Mouse (Mus musculus) ES-Bruce4 (cell line): Measurements from ENCODE around the gene Gm11627. TPM values are rescaled to one million over a fixed set of nuclear protein-coding genes. Genes with fewer than 3 reads are reported as not detected.
A peak's percentile ranks its signal among the peaks of the same experiment; 100 is the strongest.
"Not testable (repeated sequence)": the region's sequence is repeated elsewhere in the genome, so short reads cannot be mapped to it uniquely, and the experiment has no call there.

Experiments used
- H3K27ac ChIP-seq: 2 replicates; pipeline ENCODE4 v1.5.1; 2012; ENCODE audit warnings: low read length, inconsistent platforms; ENCODE audit not compliant: insufficient read depth
- H3K27me3 ChIP-seq: 2 replicates; pipeline ENCODE4 v1.6.1; 2012; ENCODE audit warnings: mild to moderate bottlenecking, low read length, inconsistent platforms; ENCODE audit not compliant: control insufficient read depth, poor library complexity, insufficient read depth, severe bottlenecking
- H3K36me3 ChIP-seq: 2 replicates; pipeline ENCODE4 v1.6.1; 2012; ENCODE audit warnings: inconsistent platforms, mild to moderate bottlenecking, low read length, moderate library complexity; ENCODE audit not compliant: control insufficient read depth, poor library complexity, insufficient read depth, severe bottlenecking
- H3K4me1 ChIP-seq: one replicate; pipeline ENCODE4 v1.8.1; 2011; ENCODE audit warnings: low read length; ENCODE audit not compliant: control insufficient read depth, insufficient read depth
- H3K4me3 ChIP-seq: 2 replicates; pipeline ENCODE4 v1.5.1; 2011; ENCODE audit warnings: low read depth, mild to moderate bottlenecking, low read length
- H3K9ac ChIP-seq: 2 replicates; pipeline ENCODE4 v1.6.1; 2012; ENCODE audit warnings: low read depth, mild to moderate bottlenecking, inconsistent platforms; ENCODE audit not compliant: poor library complexity, severe bottlenecking
- H3K9me3 ChIP-seq: replicated peaks from 2 replicates; pipeline ENCODE4 v1.6.1; 2012; ENCODE audit warnings: mild to moderate bottlenecking, low read length, inconsistent platforms; ENCODE audit not compliant: control insufficient read depth, poor library complexity, insufficient read depth, severe bottlenecking
- CTCF ChIP-seq: IDR thresholded peaks from one replicate; pipeline ENCODE4 v1.8.1; 2011; ENCODE audit warnings: low read depth, low read length
- EP300 ChIP-seq: IDR thresholded peaks from 2 replicates; pipeline ENCODE4 v1.6.1; 2011; ENCODE audit warnings: low read depth, low read length; ENCODE audit not compliant: insufficient read depth
- POLR2A ChIP-seq: IDR thresholded peaks from one replicate; pipeline ENCODE4 v1.8.1; 2011; ENCODE audit warnings: low read length; ENCODE audit not compliant: insufficient read depth
- polyA plus RNA-seq: library from polyadenylated mRNA; stranded (reverse); fragments of >200 nt; gene quantifications from 2 replicates; pipeline ENCODE4 v1.2.4, GENCODE M21; 2011; ENCODE audit warnings: low read depth; ENCODE audit not compliant: missing spikeins, insufficient read depth, insufficient read length

Gm11627 gene
- polyA plus RNA-seq, 1 experiment = 3.8 TPM

DNA sequence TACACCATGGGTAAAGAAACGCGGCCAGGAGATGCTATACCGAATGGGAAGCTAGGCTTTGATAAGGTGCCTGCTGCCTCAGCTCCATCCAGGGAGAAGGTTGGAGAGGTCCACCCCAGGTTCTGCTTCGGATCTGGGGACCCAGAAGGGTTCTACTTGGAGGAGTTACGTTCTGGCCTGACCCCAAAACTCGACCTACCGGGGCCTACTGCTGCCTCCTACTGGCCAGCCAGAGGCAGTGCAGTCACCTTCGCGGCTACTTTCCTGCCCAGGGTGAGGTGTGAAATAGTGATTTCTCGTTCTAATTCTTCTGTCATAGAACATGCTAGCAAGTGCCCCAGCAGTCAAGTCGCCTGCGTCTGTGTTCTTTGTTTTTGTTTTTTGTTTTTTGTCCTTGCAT, 11.1 kb downstream of the Gm11627 start:
- no peak overlapping the region for H3K27ac ChIP-seq
- H3K4me1 ChIP-seq = no peaks in the 10 kb centered on the region
- H3K9ac ChIP-seq = no peak overlapping the region
- no peaks in the 10 kb centered on the region for H3K27me3 ChIP-seq
- H3K9me3 ChIP-seq = no peaks in the 10 kb centered on the region
- H3K4me3 ChIP-seq = no peak overlapping the region
- TF ChIP-seq EP300 (no peak), CTCF (peak; percentile 83)
- no peaks in the 10 kb centered on the region for H3K36me3 ChIP-seq

GRCm38 (mm10) chr11:102567723-102568122, 11.5 kb downstream of the Gm11627 start:
- Histone ChIP-seq H3K9me3 (no peaks in the 10 kb centered on the region), H3K27ac (no peak overlapping the region), H3K4me3 (no peak overlapping the region), H3K9ac (no peak overlapping the region), H3K36me3 (no peaks in the 10 kb centered on the region), H3K4me1 (no peaks in the 10 kb centered on the region), H3K27me3 (no peaks in the 10 kb centered on the region)
- no peak for TF ChIP-seq CTCF
- no peak for TF ChIP-seq POLR2A
- no peak for TF ChIP-seq EP300

GRCm38 (mm10) chr11:102567157-102567556, 12.1 kb downstream of the Gm11627 start:
- Histone ChIP-seq H3K9ac (no peak overlapping the region), H3K4me1 (no peaks in the 10 kb centered on the region), H3K4me3 (no peak overlapping the region), H3K27me3 (no peaks in the 10 kb centered on the region), H3K9me3 (no peaks in the 10 kb centered on the region), H3K36me3 (no peaks in the 10 kb centered on the region), H3K27ac (no peak overlapping the region)
- TF ChIP-seq POLR2A = no peak
- TF ChIP-seq EP300 = no peak
- no peak for TF ChIP-seq CTCF

GRCm38 (mm10) chr11:102566290-102566689, 13.0 kb downstream of the Gm11627 start:
- no peaks in the 10 kb centered on the region for H3K4me1 ChIP-seq
- no peak overlapping the region for H3K4me3 ChIP-seq
- H3K9ac ChIP-seq = no peak overlapping the region
- no peak overlapping the region for H3K27ac ChIP-seq
- H3K27me3 ChIP-seq = no peaks in the 10 kb centered on the region
- H3K36me3 ChIP-seq = no peaks in the 10 kb centered on the region
- no peak for TF ChIP-seq EP300
- TF ChIP-seq POLR2A = no peak
- no peak for TF ChIP-seq CTCF
- H3K9me3 ChIP-seq = no peaks in the 10 kb centered on the region

DNA sequence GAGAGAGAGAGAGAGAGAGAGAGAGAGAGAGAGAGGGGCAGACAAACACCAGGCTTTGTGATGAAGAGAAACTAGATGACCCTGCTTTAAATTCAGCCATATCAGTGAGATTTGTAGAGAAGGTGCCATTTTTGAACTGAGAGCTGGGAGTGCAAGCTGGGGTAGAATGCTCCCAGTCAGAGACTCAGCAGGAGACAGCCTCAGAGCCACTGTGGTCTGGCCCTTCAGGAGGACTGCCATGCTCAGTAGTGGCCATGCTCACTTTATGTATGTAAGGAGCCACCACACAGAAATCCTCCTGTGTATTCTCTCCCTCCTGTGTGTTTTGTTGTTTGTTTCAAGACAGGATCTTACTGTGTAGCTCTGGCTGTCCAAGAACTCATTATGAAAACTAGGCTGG, 13.5 kb downstream of the Gm11627 start:
- Histone ChIP-seq H3K27ac (no peak overlapping the region), H3K36me3 (no peaks in the 10 kb centered on the region), H3K4me1 (no peaks in the 10 kb centered on the region)

GRCm38 (mm10) chr11:102564952-102565671, 14.1 kb downstream of the Gm11627 start:
- not testable (repeated sequence) for H3K9ac ChIP-seq, H3K27me3 ChIP-seq, H3K9me3 ChIP-seq, H3K36me3 ChIP-seq, H3K4me3 ChIP-seq, H3K27ac ChIP-seq, H3K4me1 ChIP-seq

More for the DNA sequence above, 13.5 kb downstream of the Gm11627 start:
- Histone ChIP-seq H3K9ac (0 out of 2 replicates have a peak overlapping the region, but pooled peaks have one; percentile 22), H3K27me3 (no peaks in the 10 kb centered on the region), H3K4me3 (no peak overlapping the region), H3K9me3 (no peaks in the 10 kb centered on the region)
- TF ChIP-seq POLR2A (no peak), EP300 (no peak), CTCF (no peak)
